15 mouse cellular contexts compared by ENCODE assay signal in the genomic region with DNA sequence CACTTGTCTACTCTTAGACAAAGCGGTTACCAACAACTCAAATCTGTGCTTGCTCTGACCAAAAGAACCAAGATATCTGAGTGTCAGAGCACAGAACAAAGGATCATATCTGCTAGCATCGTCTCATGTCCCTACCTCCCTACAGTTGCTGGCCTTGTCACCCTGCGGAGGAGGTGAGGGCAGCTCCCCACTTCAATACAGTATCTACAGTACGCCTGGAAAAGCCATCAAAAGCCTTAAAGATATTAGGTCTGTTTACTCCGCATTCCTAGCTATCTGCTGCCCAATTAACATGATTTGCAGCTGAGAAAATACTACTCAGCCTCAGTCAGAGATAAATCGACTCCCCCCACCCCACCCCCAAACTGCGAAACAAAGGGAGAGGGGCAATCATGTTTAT.
"Had no signal": no experiment of that assay in that cellular context is flagged by ENCODE, and none has a peak within 500 bp of the region (broad histone marks: within the 10 kb centered on the region; RNA-seq: fewer than 3 reads in every experiment).

No protein-coding gene starts in this region.

- H3K4me1 ChIP-seq: liver, embryonic 13.5 days had no signal

- H3K9ac ChIP-seq: liver, embryonic 13.5 days; midbrain, embryonic 13.5 days had no signal

- H3K9me3 ChIP-seq: liver, embryonic 13.5 days; midbrain, embryonic 13.5 days had no signal

- ATAC-seq: inflammation-experienced regulatory T-cells, adult 6 months; intestine, embryonic 16.5 days had no signal

- H3K36me3 ChIP-seq: liver, embryonic 13.5 days; midbrain, embryonic 13.5 days had no signal

- DNase-seq: kidney, adult 18-20 months; layer of hippocampus, postnatal 36 days; liver, embryonic 13.5 days; lung, adult 2 months; lung, postnatal 14 days; lung, postnatal 4 days; right cerebral cortex, postnatal 14 days; right cerebral cortex, postnatal 4 days; thymus, adult 18-20 months; thymus, postnatal 36 days had no signal

- H3K4me3 ChIP-seq: left cerebral cortex, adult 2 months; liver, embryonic 13.5 days; midbrain, embryonic 13.5 days had no signal

- H3K27me3 ChIP-seq: liver, embryonic 13.5 days; midbrain, embryonic 13.5 days had no signal

- H3K4me2 ChIP-seq: liver, embryonic 13.5 days; midbrain, embryonic 13.5 days had no signal

- H3K27ac ChIP-seq: left cerebral cortex, adult 2 months; liver, embryonic 13.5 days; midbrain, embryonic 13.5 days; stomach, postnatal 0 days had no signal
